Mouse (Mus musculus) adrenal gland, postnatal 0 days (tissue): ENCODE data around the gene Axin2. TPM values are rescaled to one million over a fixed set of nuclear protein-coding genes. Genes with fewer than 3 reads are reported as not detected.

Experiments used
- polyA plus RNA-seq: library from polyadenylated mRNA; unstranded; fragments of >200 nt; fragmentation: Nextera tagmentation; extraction: Ambion mirVana; gene quantifications from 2 replicates; pipeline ENCODE4 v1.2.1, GENCODE M21; 2015

Gene Axin2
- polyA plus RNA-seq = 6.2 and 6.6 TPM in 2 replicates

DNA sequence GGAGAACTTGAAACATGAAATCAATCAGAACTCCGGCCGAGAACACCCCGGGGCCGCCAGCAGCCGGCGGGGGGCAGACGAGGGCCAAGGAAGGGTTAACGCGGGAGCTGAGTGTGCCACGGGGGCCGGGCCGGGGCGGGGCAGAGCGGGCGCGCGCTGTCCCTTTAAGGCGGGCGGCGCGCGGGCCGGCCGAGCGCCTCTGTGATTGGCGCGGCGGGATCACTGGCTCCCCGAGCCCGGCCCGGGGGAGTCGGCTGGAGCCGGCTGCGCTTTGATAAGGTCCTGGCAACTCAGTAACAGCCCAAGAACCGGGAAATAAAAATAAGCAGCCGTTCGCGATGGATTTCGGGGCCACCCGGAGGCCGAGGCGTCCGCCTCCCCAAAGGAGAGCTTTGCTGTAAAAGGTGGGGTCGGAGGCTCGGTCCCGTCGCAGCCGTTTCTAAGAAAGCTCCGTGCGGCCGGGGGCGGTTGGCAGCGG is at the start of gene Axin2:
Gene Axin2, plus strand, starts transcription at position 192 of the 478 bp plus-strand sequence.

Other genes starting within 250 kb of the Axin2 start
- gene E030025P04Rik, start 224.0 kb downstream of the Axin2 start, polyA plus RNA-seq = not detected in 2 replicates